ENCODE assay signal across 14 mouse cellular contexts in the genomic region with DNA sequence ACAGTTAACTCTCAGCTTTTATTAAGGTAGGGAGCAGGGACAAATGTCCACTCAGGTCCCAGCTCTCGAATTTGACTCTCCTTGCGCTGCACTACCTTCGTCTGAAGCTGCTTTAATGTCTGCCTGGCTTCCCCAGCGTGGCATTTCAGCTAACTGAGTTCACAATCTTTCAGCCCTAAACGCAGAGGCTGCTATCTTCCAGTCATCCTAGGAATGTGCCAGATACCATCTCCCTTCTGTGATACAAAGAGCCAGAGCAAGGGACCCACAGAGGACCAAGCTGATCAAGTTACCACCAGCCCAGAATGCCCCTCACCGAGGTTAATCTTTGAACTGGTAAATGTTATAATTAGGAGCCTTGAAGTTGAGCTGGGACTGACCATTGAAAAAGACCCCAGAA. TPM values are rescaled to one million over a fixed set of nuclear protein-coding genes. Genes with fewer than 3 reads are reported as not detected.
DNase-seq lines count a peak whose midpoint lies in the region; ATAC-seq lines count a peak whose summit lies in the region.
"Had no signal": no experiment of that assay in that cellular context is flagged by ENCODE, and none has a peak within 500 bp of the region (broad histone marks: within the 10 kb centered on the region; RNA-seq: fewer than 3 reads in every experiment).

No protein-coding gene starts in this region.

- H3K4me1 ChIP-seq in heart, embryonic 10.5 days, result peaks cover 27% of the 10 kb centered on the region
- peaks cover 24% of the 10 kb centered on the region for H3K4me1 ChIP-seq in kidney, embryonic 14.5 days (ENCODE audit: control insufficient read depth, insufficient read depth, low read length)
- peaks cover 34% of the 10 kb centered on the region for H3K4me1 ChIP-seq in midbrain, embryonic 12.5 days
- H3K4me1 ChIP-seq: liver, embryonic 15.5 days had no signal

- peak overlapping the region; percentile 70 for H3K27ac ChIP-seq in heart, embryonic 10.5 days
- no peak overlapping the region; the same call in 1 of the 2 replicates for H3K27ac ChIP-seq in kidney, embryonic 14.5 days (ENCODE audit: low read depth, low read length)
- peak overlapping the region; percentile 88 for H3K27ac ChIP-seq in midbrain, embryonic 12.5 days (replicated peaks)
- H3K27ac ChIP-seq: gastrocnemius, adult 2 months; kidney, postnatal 0 days; liver, embryonic 15.5 days; macrophage had no signal

- H3K9me3 ChIP-seq in heart, embryonic 10.5 days, result no peaks in the 10 kb centered on the region
- H3K9me3 ChIP-seq in kidney, embryonic 14.5 days (ENCODE audit: control insufficient read depth, low read length), result no peaks in the 10 kb centered on the region
- no peaks in the 10 kb centered on the region for H3K9me3 ChIP-seq in midbrain, embryonic 12.5 days
- H3K9me3 ChIP-seq: liver, embryonic 15.5 days had no signal

- H3K4me3 ChIP-seq in heart, embryonic 10.5 days, result no peak overlapping the region
- H3K4me3 ChIP-seq in kidney, embryonic 14.5 days (ENCODE audit: low read length), result no peak overlapping the region
- no peak overlapping the region for H3K4me3 ChIP-seq in midbrain, embryonic 12.5 days
- H3K4me3 ChIP-seq: gastrocnemius, adult 2 months; liver, embryonic 15.5 days had no signal

- H3K4me2 ChIP-seq in kidney, embryonic 14.5 days (replicated peaks; ENCODE audit: low read depth, low read length), result 0 out of 2 replicates have a peak overlapping the region, but pooled peaks have one; percentile 8
- no peak overlapping the region; the same call in 1 of the 2 replicates for H3K4me2 ChIP-seq in midbrain, embryonic 12.5 days (replicated peaks)
- H3K4me2 ChIP-seq: liver, embryonic 15.5 days had no signal

- DNase-seq in heart, embryonic 10.5 days (ENCODE audit: low spot score), result no peak
- no peak for DNase-seq in heart, adult 11 months
- DNase-seq in kidney, postnatal 25 days, result no peak
- DNase-seq in embryo, embryonic 11 days, result peak; percentile 34
- no peak for DNase-seq in layer of hippocampus, postnatal 36 days
- DNase-seq: adrenal gland, postnatal 25 days; gastrocnemius, adult 2 months had no signal

- no peaks in the 10 kb centered on the region for H3K27me3 ChIP-seq in heart, embryonic 10.5 days (ENCODE audit: insufficient read depth, poor library complexity, severe bottlenecking)
- no peaks in the 10 kb centered on the region for H3K27me3 ChIP-seq in kidney, embryonic 14.5 days (ENCODE audit: control insufficient read depth, insufficient read depth, low read length)
- peaks cover 22% of the 10 kb centered on the region for H3K27me3 ChIP-seq in midbrain, embryonic 12.5 days
- H3K27me3 ChIP-seq: liver, embryonic 15.5 days had no signal

- H3K9ac ChIP-seq in kidney, embryonic 14.5 days (ENCODE audit: low read depth, low read length), result no peak overlapping the region
- H3K9ac ChIP-seq in midbrain, embryonic 12.5 days (replicated peaks), result no peak overlapping the region
- H3K9ac ChIP-seq: liver, embryonic 15.5 days had no signal

- 11% methylated on average over 6 of the region's 6 CpGs for WGBS in heart, embryonic 10.5 days
- 14% methylated on average over 6 of the region's 6 CpGs for WGBS in kidney, embryonic 14.5 days
- 9% methylated on average over 6 of the region's 6 CpGs for WGBS in midbrain, embryonic 12.5 days

- H3K36me3 ChIP-seq in heart, embryonic 10.5 days, result peaks cover 30% of the 10 kb centered on the region; the same call in 1 of the 2 replicates
- H3K36me3 ChIP-seq in kidney, embryonic 14.5 days (ENCODE audit: control insufficient read depth, insufficient read depth, low read length), result peaks cover 32% of the 10 kb centered on the region
- no peaks in the 10 kb centered on the region for H3K36me3 ChIP-seq in midbrain, embryonic 12.5 days
- H3K36me3 ChIP-seq: liver, embryonic 15.5 days had no signal

- peak; percentile 54; the same call in 1 of the 2 replicates for ATAC-seq in kidney, embryonic 14.5 days (ENCODE audit: low FRiP score, low TSS enrichment)
- ATAC-seq in midbrain, embryonic 12.5 days (ENCODE audit: low FRiP score, low read depth), result no peak
- no peak for ATAC-seq in megakaryocyte-erythroid progenitor cell, adult 5-6 weeks (replicated peaks; ENCODE audit: low FRiP score, low TSS enrichment, poor library complexity, severe bottlenecking)

RNA-seq across cellular contexts. Expression of a gene that starts 55.2 kb away (rescaled TPM):
- polyA plus RNA-seq in heart, embryonic 10.5 days (2016; fragmentation: Nextera tagmentation; extraction: Ambion mirVana), result 45.2 and 62.7 TPM in 2 replicates
- polyA plus RNA-seq in kidney, embryonic 14.5 days (2014; fragmentation: Nextera tagmentation; extraction: Ambion mirVana), result 111 and 112 TPM in 2 replicates
- polyA plus RNA-seq in midbrain, embryonic 12.5 days (2016; fragmentation: Nextera tagmentation; extraction: Ambion mirVana), result 76.1 and 92.1 TPM in 2 replicates
- not detected in 2 replicates for total RNA-seq in megakaryocyte-erythroid progenitor cell, adult 5-6 weeks (2014; fragmentation: Nextera tagmentation)
- 0.46 TPM in 1 of 2 replicates, not detected in the other for total RNA-seq in megakaryocyte-erythroid progenitor cell, adult 5-6 weeks (2017)
- 10 to 100 TPM; 39.2 to 43.8 TPM for total RNA-seq in layer of hippocampus, postnatal 36 days (2021)
- total RNA-seq: common myeloid progenitor, adult 5-6 weeks had no signal
- polyA plus RNA-seq: macrophage had no signal
